Mouse (Mus musculus): Measurements from ENCODE around the gene Tti1.

DNA sequence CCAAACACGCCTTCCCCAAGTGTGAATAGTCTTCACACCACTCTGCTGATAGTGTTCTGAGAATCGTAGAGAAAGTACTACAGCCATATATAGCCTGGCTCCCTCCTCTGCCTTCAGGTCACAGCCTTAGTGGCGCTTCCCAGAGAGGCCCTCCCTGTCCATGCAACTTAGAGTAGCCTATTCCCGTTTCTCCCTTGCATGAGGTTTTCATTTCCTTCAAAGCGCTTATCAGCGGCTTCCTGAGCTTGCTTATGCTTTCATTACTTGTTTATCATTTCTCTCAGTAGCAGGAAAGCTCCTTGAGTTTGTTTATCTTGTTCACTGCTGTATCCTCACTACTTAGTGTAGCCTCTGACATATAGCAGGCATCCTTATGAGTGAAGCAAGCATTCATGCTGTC, 23.6 kb downstream of the Tti1 start:
- TF ChIP-seq CTCF (IDR thresholded peaks at IDR 0.05; ENCODE audit: control insufficient read depth, insufficient read depth, low read length) (no peak), POLR2A (IDR thresholded peaks at IDR 0.05; ENCODE audit: borderline replicate concordance, control insufficient read depth, low read depth, low read length) (no peak)

Data from bone marrow, adult 2 months (tissue).